9 mouse cellular contexts compared by ENCODE assay signal in genomic region chr17:84272557-84273261, GRCm38 (mm10).
A peak's percentile ranks its signal among the peaks of the same experiment; 100 is the strongest.
DNase-seq lines count a peak whose midpoint lies in the region; ATAC-seq and TF ChIP-seq lines count a peak whose summit lies in the region.
"Had no signal": no experiment of that assay in that cellular context is flagged by ENCODE, and none has a peak within 500 bp of the region (broad histone marks: within the 10 kb centered on the region; RNA-seq: fewer than 3 reads in every experiment).

No protein-coding gene starts in this region.

- no peak for DNase-seq in kidney, adult 2 months
- DNase-seq in left cerebral cortex, postnatal 10 days (ENCODE audit: extremely low spot score in 1 of 2, low spot score in 2 of 2): peak; percentile 43 to 58
- DNase-seq in telencephalon, adult 2 months (ENCODE audit: low read depth, low spot score): peak; percentile 80
- no peak for DNase-seq in embryo, embryonic 9.5 days (ENCODE audit: extremely low spot score)
- DNase-seq in spleen, adult 18-20 months: no peak

- no peaks in the 10 kb centered on the region; the same call in 1 of the 2 replicates for H3K36me3 ChIP-seq in kidney, embryonic 15.5 days
- H3K36me3 ChIP-seq in kidney, adult 2 months (ENCODE audit: control insufficient read depth, insufficient read depth, low read length): no peaks in the 10 kb centered on the region

- H3K4me1 ChIP-seq in kidney, embryonic 15.5 days: peaks cover 53% of the 10 kb centered on the region
- H3K4me1 ChIP-seq in kidney, adult 2 months (ENCODE audit: control insufficient read depth, insufficient read depth, low read length): no peaks in the 10 kb centered on the region

- TF ChIP-seq POLR2A in kidney, adult 2 months (IDR thresholded peaks at IDR 0.05; ENCODE audit: low read depth, low read length): no peak

- H3K27ac ChIP-seq in kidney, embryonic 15.5 days: peak overlapping the region; percentile 89
- no peak overlapping the region for H3K27ac ChIP-seq in kidney, adult 2 months (ENCODE audit: insufficient read depth, low read depth, low read length)
- H3K27ac ChIP-seq: liver, embryonic 14.5 days had no signal

- no peaks in the 10 kb centered on the region for H3K9me3 ChIP-seq in kidney, embryonic 15.5 days (replicated peaks)

- no peak for TF ChIP-seq CTCF in kidney, adult 2 months (conservative IDR thresholded peaks at IDR 0.05; ENCODE audit: insufficient read depth, insufficient read length, low read depth, low read length)

- H3K4me2 ChIP-seq in kidney, embryonic 15.5 days: no peak overlapping the region

- no peak overlapping the region for H3K9ac ChIP-seq in kidney, embryonic 15.5 days
- H3K9ac ChIP-seq: liver, embryonic 14.5 days had no signal

- WGBS in kidney, embryonic 15.5 days: 35% methylated on average over 5 of the region's 5 CpGs
- 29% methylated on average over 5 of the region's 5 CpGs for WGBS in kidney, adult 2 months

- H3K27me3 ChIP-seq in kidney, embryonic 15.5 days: no peaks in the 10 kb centered on the region
- no peaks in the 10 kb centered on the region for H3K27me3 ChIP-seq in kidney, adult 2 months (replicated peaks; ENCODE audit: control insufficient read depth, insufficient read depth, low read length)

- no peak overlapping the region for H3K4me3 ChIP-seq in kidney, embryonic 15.5 days (replicated peaks)
- no peak overlapping the region for H3K4me3 ChIP-seq in kidney, adult 2 months (ENCODE audit: insufficient read depth, low read depth, low read length)

- ATAC-seq in kidney, embryonic 15.5 days (replicated peaks; ENCODE audit: low FRiP score): no peak
- ATAC-seq in CD4-positive, CD25-positive, alpha-beta regulatory T cell, adult 4 months: peak; percentile 74
- ATAC-seq in common myeloid progenitor, adult 5-6 weeks (replicated peaks; ENCODE audit: low read depth, poor library complexity, severe bottlenecking): peak; percentile 31

- intact Hi-C loops in left cerebral cortex, postnatal 10 days (cut with DNase I): no loop called here

Comparison
In these comparisons a context has a peak if more than half of its experiments do, and no peak if none do; other contexts are left out.
1. DNase-seq: peak in left cerebral cortex, postnatal 10 days (2 of 2) and telencephalon, adult 2 months (single experiment); none in kidney, adult 2 months (single experiment), embryo, embryonic 9.5 days (single experiment) and spleen, adult 18-20 months (0 of 2).